Mouse (Mus musculus) liver, embryonic 16.5 days (tissue): ENCODE results near the gene 2610042L04Rik. TPM values are rescaled to one million over a fixed set of nuclear protein-coding genes. Genes with fewer than 3 reads are reported as not detected.
"Not testable (repeated sequence)": the region's sequence is repeated elsewhere in the genome, so short reads cannot be mapped to it uniquely, and the experiment has no call there.

Experiments used
- ATAC-seq: fragments of 200-750 bp; cut with Nextera tagmentation; 2 replicates; pipeline ENCODE4 v1.8.0; 2017; ENCODE audit warnings: low read depth, mild to moderate bottlenecking, moderate number of reproducible peaks, moderate library complexity
- H3K27ac ChIP-seq: fragments of 300-500 bp; sonication (generic); 2 replicates; pipeline ENCODE4 v1.5.1; 2014; ENCODE audit warnings: mild to moderate bottlenecking, low read length
- H3K27me3 ChIP-seq: fragments of 300-500 bp; sonication (generic); 2 replicates; pipeline ENCODE4 v1.6.1; 2014; ENCODE audit warnings: low read depth, low read length, mixed read lengths; ENCODE audit not compliant: control insufficient read depth, insufficient read depth
- H3K36me3 ChIP-seq: fragments of 300-500 bp; sonication (generic); 2 replicates; pipeline ENCODE4 v1.6.1; 2014; ENCODE audit warnings: mild to moderate bottlenecking; ENCODE audit not compliant: control insufficient read depth, insufficient read depth
- H3K4me1 ChIP-seq: fragments of 300-500 bp; sonication (generic); 2 replicates; pipeline ENCODE4 v1.6.1; 2014; ENCODE audit warnings: low read depth, low read length, mixed read lengths; ENCODE audit not compliant: control insufficient read depth
- H3K4me2 ChIP-seq: fragments of 300-500 bp; sonication (generic); 2 replicates; pipeline ENCODE4 v1.6.1; 2014; ENCODE audit warnings: low read depth, low read length, mixed read lengths
- H3K4me3 ChIP-seq: fragments of 300-500 bp; sonication (generic); 2 replicates; pipeline ENCODE4 v1.5.1; 2014; ENCODE audit warnings: low read depth, mild to moderate bottlenecking, low read length
- H3K9ac ChIP-seq: fragments of 300-500 bp; sonication (generic); 2 replicates; pipeline ENCODE4 v1.6.1; 2014; ENCODE audit warnings: low read depth, low read length
- H3K9me3 ChIP-seq: fragments of 300-500 bp; sonication (generic); replicated peaks from 2 replicates; pipeline ENCODE4 v1.6.1; 2016; ENCODE audit warnings: low read length; ENCODE audit not compliant: control insufficient read depth
- WGBS: fragments of 180-500 bp; shearing (Covaris S2); extraction: QIAGEN DNeasy Blood & Tissue Kit; methylation state at CpG from one replicate; pipeline ENCODE4 v1.1.7; 2014; ENCODE audit not compliant: insufficient replicate concordance; 5-methylcytosine and 5-hydroxymethylcytosine counted together
- polyA plus RNA-seq: library from polyadenylated mRNA; unstranded; fragments of >200 nt; fragmentation: Nextera tagmentation; extraction: Ambion mirVana; gene quantifications from 2 replicates; pipeline ENCODE4 v1.2.1, GENCODE M21; 2015

2610042L04Rik gene
- polyA plus RNA-seq, 1 experiment from 2014 or later: not detected

- ATAC-seq, H3K27ac ChIP-seq, H3K4me3 ChIP-seq, H3K4me2 ChIP-seq, H3K9ac ChIP-seq, H3K4me1 ChIP-seq, H3K36me3 ChIP-seq, H3K27me3 ChIP-seq, H3K9me3 ChIP-seq: not testable (repeated sequence)
Measured at GRCm38 (mm10) chr14:4398624-4399023, 64.1 kb downstream of the 2610042L04Rik start.

GRCm38 (mm10) chr14:4400115-4400789 is 65.7 kb downstream of the 2610042L04Rik start:
- H3K27me3 ChIP-seq, H3K9ac ChIP-seq, H3K4me1 ChIP-seq, H3K36me3 ChIP-seq, H3K9me3 ChIP-seq, H3K27ac ChIP-seq, ATAC-seq, H3K4me3 ChIP-seq, H3K4me2 ChIP-seq: not testable (repeated sequence)
- WGBS: 69% methylated on average over 5 of the region's 5 CpGs

GRCm38 (mm10) chr14:4401245-4401644 is 66.7 kb downstream of the 2610042L04Rik start:
- not testable (repeated sequence) for H3K4me2 ChIP-seq, H3K4me3 ChIP-seq, H3K36me3 ChIP-seq, H3K9ac ChIP-seq, ATAC-seq, H3K27me3 ChIP-seq, H3K27ac ChIP-seq, H3K9me3 ChIP-seq, H3K4me1 ChIP-seq
- 37% methylated on average over 4 of the region's 5 CpGs for WGBS

GRCm38 (mm10) chr14:4403840-4404239 is 69.3 kb downstream of the 2610042L04Rik start:
- H3K9me3 ChIP-seq, H3K9ac ChIP-seq, ATAC-seq, H3K4me1 ChIP-seq, H3K27me3 ChIP-seq, H3K36me3 ChIP-seq, H3K4me2 ChIP-seq, H3K27ac ChIP-seq, H3K4me3 ChIP-seq: not testable (repeated sequence)

Other genes starting within 250 kb of the 2610042L04Rik start
- gene Gm8108, start 224.2 kb upstream of the 2610042L04Rik start, polyA plus RNA-seq: 0.06 TPM in 1 of 2 replicates, not detected in the other
- gene Gm3127, start 169.7 kb upstream of the 2610042L04Rik start, polyA plus RNA-seq: not detected in 2 replicates
- gene Gm2974, start 152.2 kb upstream of the 2610042L04Rik start, polyA plus RNA-seq: not detected in 2 replicates
- not detected in 2 replicates for gene Gm3138, start 85.1 kb upstream of the 2610042L04Rik start, polyA plus RNA-seq
- gene Gm3149, start 17.5 kb upstream of the 2610042L04Rik start, polyA plus RNA-seq: not detected in 2 replicates
- gene Gm3159, start 62.8 kb downstream of the 2610042L04Rik start, polyA plus RNA-seq: not detected in 2 replicates
- not detected in 2 replicates for gene Gm3164, start 80.7 kb downstream of the 2610042L04Rik start, polyA plus RNA-seq
- gene Gm3173, start 96.2 kb downstream of the 2610042L04Rik start, polyA plus RNA-seq: not detected in 2 replicates
- gene Gm3182, start 147.0 kb downstream of the 2610042L04Rik start, polyA plus RNA-seq: not detected in 2 replicates
- not detected in 2 replicates for gene Gm3047, start 220.6 kb downstream of the 2610042L04Rik start, polyA plus RNA-seq